Mouse (Mus musculus) forebrain, embryonic 12.5 days (tissue): ENCODE measurements around the gene Tmem178b. TPM values are rescaled to one million over a fixed set of nuclear protein-coding genes. Genes with fewer than 3 reads are reported as not detected.

ENCODE experiments used
- ATAC-seq: fragments of 200-750 bp; cut with Nextera tagmentation; 2 replicates; pipeline ENCODE4 v1.8.0; 2017; ENCODE audit warnings: moderate TSS enrichment; ENCODE audit not compliant: low FRiP score
- H3K27ac ChIP-seq: fragments of 300-500 bp; sonication (generic); 2 replicates; pipeline ENCODE4 v1.5.1; 2016; ENCODE audit warnings: mild to moderate bottlenecking
- H3K27me3 ChIP-seq: fragments of 300-500 bp; sonication (generic); 2 replicates; pipeline ENCODE4 v1.6.1; 2016; ENCODE audit warnings: mild to moderate bottlenecking
- H3K36me3 ChIP-seq: fragments of 300-500 bp; sonication (generic); replicated peaks from 2 replicates; pipeline ENCODE4 v1.6.1; 2016; ENCODE audit warnings: mild to moderate bottlenecking
- H3K4me1 ChIP-seq: fragments of 300-500 bp; sonication (generic); 2 replicates; pipeline ENCODE4 v1.6.1; 2016
- H3K4me2 ChIP-seq: fragments of 300-500 bp; sonication (generic); 2 replicates; pipeline ENCODE4 v1.6.1; 2016; ENCODE audit warnings: mild to moderate bottlenecking, moderate library complexity
- H3K4me3 ChIP-seq: fragments of 300-500 bp; sonication (generic); replicated peaks from 2 replicates; pipeline ENCODE4 v1.5.1; 2016; ENCODE audit warnings: mild to moderate bottlenecking
- H3K9ac ChIP-seq: fragments of 300-500 bp; sonication (generic); 2 replicates; pipeline ENCODE4 v1.6.1; 2016; ENCODE audit warnings: mild to moderate bottlenecking
- H3K9me3 ChIP-seq: fragments of 300-500 bp; sonication (generic); 2 replicates; pipeline ENCODE4 v1.6.1; 2016
- WGBS: fragments of 180-500 bp; shearing (Covaris S2); methylation state at CpG from one replicate; pipeline ENCODE4 v1.1.7; 2016; 5-methylcytosine and 5-hydroxymethylcytosine counted together
- polyA plus RNA-seq: library from polyadenylated mRNA; unstranded; fragments of >200 nt; fragmentation: Nextera tagmentation; extraction: Ambion mirVana; gene quantifications from 2 replicates; pipeline ENCODE4 v1.2.1, GENCODE M21; 2016

Gene Tmem178b
- polyA plus RNA-seq, 1 experiment from 2014 or later = 15.5 TPM

DNA sequence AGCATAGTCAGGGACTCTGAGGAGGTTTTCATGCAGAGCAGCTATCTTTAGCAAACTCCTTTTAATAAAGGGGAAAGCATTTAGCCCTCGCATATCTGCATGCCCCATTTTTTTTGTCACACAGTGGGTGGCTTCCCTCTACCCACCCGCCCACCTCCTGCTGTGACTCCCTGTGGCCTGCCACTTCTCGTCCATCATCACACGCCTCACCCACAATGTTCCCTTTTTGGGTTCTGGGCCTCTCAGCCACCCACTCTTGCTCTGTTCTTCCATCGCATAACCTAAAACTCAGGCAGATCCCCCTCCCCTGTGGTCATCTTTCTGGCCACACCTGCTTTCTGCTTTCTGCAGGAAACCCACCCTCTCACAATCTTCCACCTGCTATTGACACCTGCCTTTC is 288.3 kb downstream of the Tmem178b start:
- no peak overlapping the region for H3K4me2 ChIP-seq
- WGBS = 86% methylated on average over 5 of the region's 5 CpGs
- ATAC-seq = no peak
- H3K36me3 ChIP-seq = no peaks in the 10 kb centered on the region
- H3K9ac ChIP-seq = no peak overlapping the region
- 0 out of 2 replicates have a peak, but pooled peaks cover 3% of the 10 kb centered on the region for H3K4me1 ChIP-seq
- H3K27me3 ChIP-seq = no peaks in the 10 kb centered on the region
- H3K27ac ChIP-seq = no peak overlapping the region
- H3K9me3 ChIP-seq = no peaks in the 10 kb centered on the region
- no peak overlapping the region for H3K4me3 ChIP-seq

- Histone ChIP-seq H3K27me3 (no peaks in the 10 kb centered on the region), H3K9ac (no peak overlapping the region), H3K36me3 (no peaks in the 10 kb centered on the region), H3K4me2 (no peak overlapping the region), H3K27ac (no peak overlapping the region), H3K4me1 (no peaks in the 10 kb centered on the region), H3K9me3 (no peaks in the 10 kb centered on the region), H3K4me3 (no peak overlapping the region)
- 69% methylated on average over 6 of the region's 6 CpGs for WGBS
- no peak for ATAC-seq
These were observed 300.5 kb downstream of the Tmem178b start for GRCm38 (mm10) chr6:40173559-40173958.

DNA sequence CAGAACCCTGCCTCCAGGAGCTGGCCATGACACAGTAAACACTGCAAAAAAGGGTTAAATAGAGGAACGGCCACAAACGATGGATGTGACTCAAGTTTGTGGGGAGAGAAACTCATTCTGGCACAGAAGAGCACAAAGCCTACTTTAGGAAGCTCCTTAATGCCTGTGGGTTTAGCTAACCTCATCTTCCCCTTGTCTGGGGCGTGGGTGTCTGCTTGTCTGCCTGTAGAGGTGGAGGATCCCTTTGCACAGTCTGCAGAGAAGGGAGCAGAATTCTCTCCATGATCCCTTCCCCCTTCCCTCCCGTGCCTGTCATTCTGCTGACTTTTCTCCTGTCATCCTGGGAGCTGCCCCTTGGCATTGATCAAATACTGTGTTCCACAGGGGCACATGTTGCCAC is 304.8 kb downstream of the Tmem178b start:
- no peak for ATAC-seq
- 78% methylated on average over 4 of the region's 4 CpGs for WGBS

DNA sequence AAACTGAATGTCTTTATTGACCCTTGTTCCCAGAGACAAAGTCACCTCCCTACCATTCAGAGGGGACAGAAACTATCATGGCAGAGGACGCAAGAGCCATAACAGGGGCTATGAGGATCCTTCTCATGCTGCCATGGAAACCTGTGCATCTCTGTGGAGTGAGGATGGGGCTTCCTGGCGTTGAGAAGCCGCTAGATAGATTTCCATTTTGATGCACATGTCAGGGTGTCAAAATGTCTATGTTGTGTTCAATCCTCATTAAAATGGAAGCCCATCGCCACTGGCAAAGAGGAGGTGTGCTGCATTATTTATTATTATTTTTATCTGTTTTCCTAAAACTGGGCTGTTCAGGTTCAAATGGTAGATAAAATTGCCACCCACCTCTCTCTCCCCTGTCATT is 307.5 kb downstream of the Tmem178b start:
- no peaks in the 10 kb centered on the region for H3K36me3 ChIP-seq
- H3K4me1 ChIP-seq = no peaks in the 10 kb centered on the region; the same call in 1 of the 2 replicates
- no peak for ATAC-seq
- H3K4me3 ChIP-seq = no peak overlapping the region
- WGBS = 90% methylated on average over 4 of the region's 4 CpGs
- H3K4me2 ChIP-seq = no peak overlapping the region
- no peaks in the 10 kb centered on the region for H3K27me3 ChIP-seq
- H3K9me3 ChIP-seq = no peaks in the 10 kb centered on the region
- H3K9ac ChIP-seq = no peak overlapping the region
- no peak overlapping the region for H3K27ac ChIP-seq

More for the DNA sequence above, 304.8 kb downstream of the Tmem178b start:
- Histone ChIP-seq H3K9ac (no peak overlapping the region), H3K9me3 (no peaks in the 10 kb centered on the region), H3K27ac (no peak overlapping the region), H3K4me2 (no peak overlapping the region), H3K27me3 (no peaks in the 10 kb centered on the region), H3K4me3 (no peak overlapping the region), H3K4me1 (no peaks in the 10 kb centered on the region), H3K36me3 (no peaks in the 10 kb centered on the region)

DNA sequence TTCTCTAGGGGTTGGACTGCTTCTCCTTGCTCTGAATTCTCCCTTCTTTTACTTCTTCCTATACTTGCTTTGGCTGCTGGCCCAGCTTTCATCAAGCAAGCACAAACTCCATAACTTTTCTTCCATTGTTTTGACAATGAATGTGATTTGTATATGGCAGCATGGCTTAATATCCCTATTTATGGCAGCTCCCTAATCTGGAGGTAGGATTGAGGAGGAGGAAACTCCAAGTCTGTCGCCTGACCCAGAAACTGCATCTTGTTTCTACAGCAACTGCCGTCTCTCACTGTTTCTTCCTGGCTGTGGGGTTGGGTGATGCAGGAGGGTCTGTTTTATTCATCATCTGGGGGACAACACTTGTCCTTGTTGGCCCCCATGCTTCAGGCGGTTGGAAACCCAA is 327.6 kb downstream of the Tmem178b start:
- Histone ChIP-seq H3K9ac (no peak overlapping the region), H3K9me3 (no peaks in the 10 kb centered on the region), H3K4me3 (no peak overlapping the region), H3K27me3 (no peaks in the 10 kb centered on the region), H3K36me3 (no peaks in the 10 kb centered on the region), H3K4me2 (no peak overlapping the region), H3K4me1 (0 out of 2 replicates have a peak, but pooled peaks cover 3% of the 10 kb centered on the region), H3K27ac (no peak overlapping the region)
- no peak for ATAC-seq
- WGBS = 76% methylated on average over 3 of the region's 3 CpGs

DNA sequence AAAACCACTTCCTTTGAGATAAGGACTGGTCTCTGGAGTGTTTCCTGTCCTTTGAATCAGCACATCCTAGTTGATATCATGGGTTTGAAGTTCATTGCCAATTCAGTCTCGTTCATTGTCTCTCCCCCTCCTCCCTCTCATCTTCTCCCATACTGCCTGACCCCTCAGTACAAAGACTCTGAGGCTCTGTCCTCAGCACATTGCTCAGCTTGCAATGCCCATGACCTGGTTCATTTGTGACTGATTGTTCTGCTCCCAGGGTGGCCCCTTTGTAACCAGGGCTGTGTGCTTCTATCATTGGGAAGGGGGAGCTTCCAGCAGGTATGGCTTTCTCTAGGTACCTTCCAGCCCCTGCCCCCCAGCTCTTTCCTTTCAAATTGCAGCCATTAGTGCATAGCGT is 329.5 kb downstream of the Tmem178b start:
- no peak for ATAC-seq
- H3K27ac ChIP-seq = no peak overlapping the region
- WGBS = 70% methylated on average over 2 of the region's 2 CpGs
- H3K4me1 ChIP-seq = 0 out of 2 replicates have a peak, but pooled peaks cover 3% of the 10 kb centered on the region
- H3K4me2 ChIP-seq = no peak overlapping the region
- no peaks in the 10 kb centered on the region for H3K27me3 ChIP-seq
- no peaks in the 10 kb centered on the region for H3K36me3 ChIP-seq
- no peak overlapping the region for H3K9ac ChIP-seq
- no peak overlapping the region for H3K4me3 ChIP-seq
- H3K9me3 ChIP-seq = no peaks in the 10 kb centered on the region

GRCm38 (mm10) chr6:40205380-40205779 is 332.3 kb downstream of the Tmem178b start:
- no peaks in the 10 kb centered on the region for H3K9me3 ChIP-seq
- no peak overlapping the region for H3K4me3 ChIP-seq
- no peaks in the 10 kb centered on the region for H3K27me3 ChIP-seq
- no peak overlapping the region for H3K9ac ChIP-seq
- H3K4me1 ChIP-seq = 0 out of 2 replicates have a peak, but pooled peaks cover 3% of the 10 kb centered on the region
- no peak overlapping the region for H3K4me2 ChIP-seq
- H3K27ac ChIP-seq = no peak overlapping the region
- WGBS = 80% methylated on average over 2 of the region's 2 CpGs
- H3K36me3 ChIP-seq = no peaks in the 10 kb centered on the region
- no peak for ATAC-seq

- H3K4me3 ChIP-seq = no peak overlapping the region
- H3K9ac ChIP-seq = no peak overlapping the region
- H3K27me3 ChIP-seq = no peaks in the 10 kb centered on the region
- H3K9me3 ChIP-seq = no peaks in the 10 kb centered on the region
- ATAC-seq = no peak
- H3K36me3 ChIP-seq = no peaks in the 10 kb centered on the region
- H3K4me2 ChIP-seq = no peak overlapping the region
- WGBS = 84% methylated on average over 3 of the region's 3 CpGs
- H3K27ac ChIP-seq = no peak overlapping the region
- H3K4me1 ChIP-seq = no peaks in the 10 kb centered on the region
These were observed 334.9 kb downstream of the Tmem178b start for GRCm38 (mm10) chr6:40208014-40208413.

GRCm38 (mm10) chr6:40209172-40209571 is 336.1 kb downstream of the Tmem178b start:
- H3K27ac ChIP-seq = no peak overlapping the region
- H3K4me2 ChIP-seq = no peak overlapping the region
- H3K4me3 ChIP-seq = no peak overlapping the region
- 31% methylated on average over 2 of the region's 2 CpGs for WGBS
- no peak overlapping the region for H3K9ac ChIP-seq
- no peaks in the 10 kb centered on the region for H3K9me3 ChIP-seq
- no peaks in the 10 kb centered on the region for H3K4me1 ChIP-seq
- no peaks in the 10 kb centered on the region for H3K36me3 ChIP-seq
- H3K27me3 ChIP-seq = no peaks in the 10 kb centered on the region
- no peak for ATAC-seq

DNA sequence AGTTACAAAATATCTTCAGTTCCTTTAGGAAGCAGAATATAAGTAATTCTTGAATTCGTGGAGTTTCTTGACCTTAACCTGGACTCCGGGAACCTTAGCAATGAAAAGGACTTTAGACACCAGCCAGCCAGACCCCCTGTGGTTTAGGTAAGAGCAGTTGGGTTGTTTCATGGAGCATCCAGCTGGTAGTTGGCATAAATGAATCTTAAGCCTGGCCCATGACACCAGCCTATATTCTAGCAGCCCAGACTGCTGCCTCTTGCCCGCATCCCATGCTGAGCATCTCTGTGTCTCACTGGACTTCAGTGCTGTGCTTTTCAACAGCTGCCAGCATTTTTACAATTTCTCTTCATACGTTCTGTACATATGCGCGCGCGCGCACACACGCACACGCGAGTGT is 344.1 kb downstream of the Tmem178b start:
- Histone ChIP-seq H3K36me3 (no peaks in the 10 kb centered on the region), H3K9me3 (no peaks in the 10 kb centered on the region), H3K27me3 (no peaks in the 10 kb centered on the region), H3K4me1 (no peaks in the 10 kb centered on the region), H3K4me2 (no peak overlapping the region), H3K4me3 (no peak overlapping the region), H3K27ac (no peak overlapping the region), H3K9ac (no peak overlapping the region)
- no peak for ATAC-seq
- 95% methylated on average over 12 of the region's 12 CpGs for WGBS

DNA sequence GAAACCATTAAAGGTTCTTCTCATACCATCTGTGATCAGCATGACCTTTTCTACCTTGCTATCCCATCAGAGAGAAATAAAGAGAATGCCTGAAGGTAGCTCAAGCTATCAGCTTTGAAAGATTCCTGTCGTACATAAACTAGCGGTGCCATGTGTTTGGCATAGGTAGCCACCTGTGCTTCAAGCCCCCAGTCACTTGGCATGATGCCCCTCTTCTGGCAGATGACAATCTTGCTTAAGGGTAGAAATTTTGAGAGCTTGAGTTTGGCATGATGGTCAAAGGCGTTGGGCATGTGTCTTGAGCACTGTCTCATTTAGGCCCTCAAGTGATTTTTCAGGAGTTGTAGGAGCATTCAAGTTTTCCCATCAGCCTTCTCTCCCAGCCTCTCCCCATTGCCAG is 344.6 kb downstream of the Tmem178b start:
- Histone ChIP-seq H3K4me1 (no peaks in the 10 kb centered on the region), H3K9me3 (no peaks in the 10 kb centered on the region), H3K36me3 (no peaks in the 10 kb centered on the region), H3K27me3 (no peaks in the 10 kb centered on the region), H3K4me2 (no peak overlapping the region), H3K4me3 (no peak overlapping the region), H3K9ac (no peak overlapping the region), H3K27ac (no peak overlapping the region)
- 88% methylated on average over 3 of the region's 3 CpGs for WGBS
- no peak for ATAC-seq

DNA sequence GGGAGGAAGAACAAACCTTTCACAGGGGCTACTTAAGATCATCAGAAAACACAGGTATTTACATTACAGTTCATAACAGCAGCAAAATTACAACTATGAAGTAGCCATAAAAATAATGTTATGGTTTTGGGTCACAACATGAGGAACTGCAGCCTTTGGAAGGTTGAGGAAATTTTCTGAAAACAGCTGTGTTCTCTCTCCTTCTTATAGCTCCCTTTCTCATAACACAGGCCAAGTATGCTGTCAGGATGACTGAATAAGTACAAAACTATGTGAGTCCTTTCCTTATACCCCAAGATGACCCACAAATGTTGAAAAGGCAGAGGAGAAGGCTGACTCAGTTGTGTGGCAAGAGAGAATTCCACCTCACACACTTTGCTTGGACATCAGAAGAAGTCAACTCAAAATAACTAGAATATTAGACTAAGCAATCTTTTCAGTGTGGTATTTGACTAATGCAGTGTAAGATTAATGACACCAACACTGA is 347.6 kb downstream of the Tmem178b start:
- no peak overlapping the region for H3K27ac ChIP-seq
- H3K4me2 ChIP-seq = no peak overlapping the region
- no peak for ATAC-seq
- no peaks in the 10 kb centered on the region for H3K4me1 ChIP-seq
- H3K27me3 ChIP-seq = no peaks in the 10 kb centered on the region
- no peaks in the 10 kb centered on the region for H3K9me3 ChIP-seq
- H3K36me3 ChIP-seq = no peaks in the 10 kb centered on the region
- no peak overlapping the region for H3K9ac ChIP-seq
- H3K4me3 ChIP-seq = no peak overlapping the region

DNA sequence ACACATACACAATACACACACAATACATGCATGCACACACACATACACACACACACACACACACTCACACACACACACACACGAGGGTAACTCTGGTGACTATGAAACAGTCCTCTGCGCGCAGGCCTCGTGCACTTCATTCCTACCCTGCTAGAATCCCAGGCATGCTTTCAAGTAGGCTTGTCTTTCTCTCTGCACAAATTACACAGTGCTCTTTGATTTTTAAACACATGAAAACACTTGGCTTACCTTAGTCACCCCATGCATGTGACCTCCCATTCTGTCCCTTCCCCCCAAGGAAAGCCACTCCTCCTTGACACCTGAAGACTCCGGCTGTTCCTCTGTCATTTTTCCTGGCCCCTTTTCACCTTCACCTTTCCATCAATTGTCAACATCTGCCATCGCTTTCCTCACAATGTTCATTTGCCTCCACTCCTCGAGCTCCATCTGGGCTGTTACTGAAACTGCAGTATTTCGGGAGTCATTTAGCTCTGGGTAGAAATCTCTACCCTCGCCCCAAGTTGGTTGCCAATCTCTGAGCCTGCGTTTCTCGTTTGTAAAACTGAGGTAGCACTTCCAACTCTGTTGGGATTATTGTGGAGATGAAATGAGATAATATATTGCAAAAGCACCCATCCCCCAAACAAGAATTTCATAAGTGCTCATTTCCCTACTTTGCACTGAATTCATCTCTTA is 352.7 kb downstream of the Tmem178b start:
- Histone ChIP-seq H3K27ac (no peak overlapping the region), H3K4me1 (no peaks in the 10 kb centered on the region), H3K4me2 (no peak overlapping the region), H3K9ac (no peak overlapping the region), H3K9me3 (no peaks in the 10 kb centered on the region), H3K36me3 (no peaks in the 10 kb centered on the region), H3K27me3 (no peaks in the 10 kb centered on the region), H3K4me3 (no peak overlapping the region)
- WGBS = 87% methylated on average over 11 of the region's 11 CpGs
- no peak for ATAC-seq
